Mouse (Mus musculus) limb, embryonic 11.5 days (tissue): ENCODE measurements around the gene Sipa1l3. TPM values are rescaled to one million over a fixed set of nuclear protein-coding genes. Genes with fewer than 3 reads are reported as not detected.
A peak's percentile ranks its signal among the peaks of the same experiment; 100 is the strongest.

ENCODE experiments used
- ATAC-seq: fragments of 200-750 bp; cut with Nextera tagmentation; 2 replicates; pipeline ENCODE4 v1.8.0; 2017; ENCODE audit warnings: low read depth; ENCODE audit not compliant: insufficient number of reproducible peaks, low FRiP score, low TSS enrichment
- DNase-seq: peaks from one replicate; pipeline ENCODE4 v3.0.0-alpha.2; 2015; ENCODE audit warnings: low spot score
- H3K27ac ChIP-seq: fragments of 300-500 bp; sonication (generic); replicated peaks from 2 replicates; pipeline ENCODE4 v1.5.1; 2014; ENCODE audit warnings: low read depth, mild to moderate bottlenecking, low read length
- H3K27me3 ChIP-seq: fragments of 300-500 bp; sonication (generic); 2 replicates; pipeline ENCODE4 v1.6.1; 2014; ENCODE audit warnings: mild to moderate bottlenecking, low read length, mixed read lengths; ENCODE audit not compliant: control insufficient read depth, insufficient read depth
- H3K36me3 ChIP-seq: fragments of 300-500 bp; sonication (generic); 2 replicates; pipeline ENCODE4 v1.6.1; 2014; ENCODE audit warnings: mild to moderate bottlenecking, low read length, moderate library complexity, mixed read lengths; ENCODE audit not compliant: control insufficient read depth, insufficient read depth
- H3K4me1 ChIP-seq: fragments of 300-500 bp; sonication (generic); 2 replicates; pipeline ENCODE4 v1.6.1; 2014; ENCODE audit warnings: low read length, mixed read lengths; ENCODE audit not compliant: control insufficient read depth, insufficient read depth
- H3K4me2 ChIP-seq: fragments of 300-500 bp; sonication (generic); 2 replicates; pipeline ENCODE4 v1.6.1; 2014; ENCODE audit warnings: low read depth, mild to moderate bottlenecking, moderate library complexity; ENCODE audit not compliant: severe bottlenecking
- H3K4me3 ChIP-seq: fragments of 300-500 bp; sonication (generic); 2 replicates; pipeline ENCODE4 v1.5.1; 2014; ENCODE audit warnings: low read depth, low read length
- H3K9ac ChIP-seq: fragments of 300-500 bp; sonication (generic); 2 replicates; pipeline ENCODE4 v1.6.1; 2014; ENCODE audit warnings: mild to moderate bottlenecking, low read length
- H3K9me3 ChIP-seq: fragments of 300-500 bp; sonication (generic); 2 replicates; pipeline ENCODE4 v1.6.1; 2016; ENCODE audit warnings: low read length; ENCODE audit not compliant: control insufficient read depth
- WGBS: fragments of 180-500 bp; shearing (Covaris S2); extraction: QIAGEN DNeasy Blood & Tissue Kit; methylation state at CpG from one replicate; pipeline ENCODE4 v1.1.7; 2014; 5-methylcytosine and 5-hydroxymethylcytosine counted together
- polyA plus RNA-seq: library from polyadenylated mRNA; unstranded; fragments of >200 nt; fragmentation: Nextera tagmentation; extraction: Ambion mirVana; gene quantifications from 2 replicates; pipeline ENCODE4 v1.2.1, GENCODE M21; 2014

Sipa1l3 gene
- polyA plus RNA-seq, 1 experiment from 2014 or later: 12.1 TPM

- no peak overlapping the region for H3K27ac ChIP-seq
- H3K9ac ChIP-seq: no peak overlapping the region
Measured at GRCm38 (mm10) chr7:29432947-29433553, 85.4 kb downstream of the Sipa1l3 start.

GRCm38 (mm10) chr7:29432180-29432946, 86.1 kb downstream of the Sipa1l3 start:
- Histone ChIP-seq H3K4me2 (no peak overlapping the region), H3K9me3 (no peaks in the 10 kb centered on the region), H3K4me3 (no peak overlapping the region), H3K4me1 (peaks cover 21% of the 10 kb centered on the region), H3K36me3 (no peaks in the 10 kb centered on the region), H3K27me3 (no peaks in the 10 kb centered on the region), H3K9ac (no peak overlapping the region), H3K27ac (no peak overlapping the region)
- DNase-seq: no peak
- WGBS: 26% methylated on average over 15 of the region's 15 CpGs
- ATAC-seq: peak; percentile 39; the same call in 1 of the 2 replicates

More at GRCm38 (mm10) chr7:29432947-29433553, 85.4 kb downstream of the Sipa1l3 start:
- 79% methylated on average over 11 of the region's 11 CpGs for WGBS
- H3K36me3 ChIP-seq: no peaks in the 10 kb centered on the region
- DNase-seq: no peak
- no peaks in the 10 kb centered on the region for H3K27me3 ChIP-seq
- H3K4me2 ChIP-seq: no peak overlapping the region
- H3K4me1 ChIP-seq: peaks cover 21% of the 10 kb centered on the region
- H3K9me3 ChIP-seq: no peaks in the 10 kb centered on the region
- ATAC-seq: no peak
- no peak overlapping the region for H3K4me3 ChIP-seq

DNA sequence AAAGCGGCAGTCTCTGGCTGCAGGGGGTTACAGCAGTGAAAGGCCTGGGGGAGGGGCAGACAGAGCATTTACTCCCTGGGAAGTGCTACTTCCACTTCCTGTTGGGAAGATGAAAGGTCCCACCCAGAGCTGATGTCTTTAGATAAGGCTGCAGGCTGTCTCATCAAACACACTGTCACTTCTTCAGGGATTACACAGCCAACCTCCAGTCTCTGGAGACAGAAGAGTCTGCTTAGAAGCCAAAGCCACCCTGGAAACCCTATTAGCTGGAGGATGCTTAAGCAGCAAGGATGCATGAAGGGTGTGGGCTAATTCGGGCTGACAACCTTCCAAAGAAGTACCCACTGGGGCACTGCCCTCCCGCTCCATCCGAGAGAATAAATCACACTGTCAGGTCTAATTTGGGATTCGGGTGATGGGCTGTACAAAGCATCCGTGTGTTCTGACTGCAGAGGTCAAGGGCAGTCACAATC, 87.7 kb downstream of the Sipa1l3 start:
- H3K9me3 ChIP-seq: no peaks in the 10 kb centered on the region
- H3K4me1 ChIP-seq: peaks cover 21% of the 10 kb centered on the region
- H3K27me3 ChIP-seq: no peaks in the 10 kb centered on the region
- DNase-seq (no peak), ATAC-seq (no peak)
- no peak overlapping the region for H3K27ac ChIP-seq
- no peaks in the 10 kb centered on the region for H3K36me3 ChIP-seq
- no peak overlapping the region for H3K9ac ChIP-seq
- WGBS: 5% methylated on average over 6 of the region's 6 CpGs
- H3K4me2 ChIP-seq: no peak overlapping the region
- H3K4me3 ChIP-seq: no peak overlapping the region

GRCm38 (mm10) chr7:29426056-29426455, 92.4 kb downstream of the Sipa1l3 start:
- Histone ChIP-seq H3K4me1 (peaks cover 12% of the 10 kb centered on the region; the same call in 1 of the 2 replicates), H3K4me3 (no peak overlapping the region), H3K4me2 (no peak overlapping the region), H3K36me3 (no peaks in the 10 kb centered on the region), H3K9ac (no peak overlapping the region), H3K9me3 (no peaks in the 10 kb centered on the region), H3K27me3 (no peaks in the 10 kb centered on the region), H3K27ac (no peak overlapping the region)
- ATAC-seq: no peak
- WGBS: 89% methylated on average over 8 of the region's 8 CpGs
- no peak for DNase-seq

- WGBS: 58% methylated on average over 7 of the region's 7 CpGs
- H3K9ac ChIP-seq: no peak overlapping the region
- no peak overlapping the region for H3K27ac ChIP-seq
- no peak overlapping the region for H3K4me3 ChIP-seq
- no peak overlapping the region for H3K4me2 ChIP-seq
- H3K4me1 ChIP-seq: peaks cover 7% of the 10 kb centered on the region; the same call in 1 of the 2 replicates
- ATAC-seq (no peak), DNase-seq (no peak)
- H3K9me3 ChIP-seq: no peaks in the 10 kb centered on the region
- no peaks in the 10 kb centered on the region for H3K36me3 ChIP-seq
- H3K27me3 ChIP-seq: no peaks in the 10 kb centered on the region
Measured at GRCm38 (mm10) chr7:29425413-29425827, 93.0 kb downstream of the Sipa1l3 start.

GRCm38 (mm10) chr7:29424690-29425089, 93.8 kb downstream of the Sipa1l3 start:
- DNase-seq (no peak), ATAC-seq (no peak)
- Histone ChIP-seq H3K4me1 (peaks cover 7% of the 10 kb centered on the region), H3K9me3 (no peaks in the 10 kb centered on the region), H3K27me3 (no peaks in the 10 kb centered on the region), H3K27ac (no peak overlapping the region), H3K36me3 (no peaks in the 10 kb centered on the region), H3K4me3 (no peak overlapping the region), H3K9ac (no peak overlapping the region), H3K4me2 (no peak overlapping the region)
- WGBS: 60% methylated on average over 5 of the region's 5 CpGs

DNA sequence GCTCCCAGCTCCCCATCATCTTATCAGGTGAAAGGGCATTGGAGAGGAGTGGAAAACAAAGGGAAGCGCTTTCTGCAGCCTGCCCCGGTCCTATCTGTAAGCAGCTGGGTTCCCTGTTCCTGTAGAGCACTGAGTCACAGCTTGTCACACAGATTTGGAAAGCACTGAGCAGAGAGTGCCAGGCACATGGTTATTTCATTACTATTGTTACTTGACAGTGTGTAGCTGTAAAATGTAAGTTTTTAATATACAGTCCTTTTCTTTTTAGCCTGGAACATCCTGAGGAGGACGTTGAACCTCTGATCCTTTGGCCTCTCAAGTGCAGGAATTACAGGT, 96.6 kb downstream of the Sipa1l3 start:
- WGBS: 45% methylated on average over 3 of the region's 3 CpGs
- H3K9me3 ChIP-seq: no peaks in the 10 kb centered on the region
- no peak overlapping the region for H3K4me3 ChIP-seq
- no peak for DNase-seq
- H3K27me3 ChIP-seq: no peaks in the 10 kb centered on the region
- no peaks in the 10 kb centered on the region for H3K36me3 ChIP-seq
- peaks cover 18% of the 10 kb centered on the region for H3K4me1 ChIP-seq
- no peak overlapping the region for H3K4me2 ChIP-seq
- no peak for ATAC-seq
- no peak overlapping the region for H3K27ac ChIP-seq
- no peak overlapping the region for H3K9ac ChIP-seq

DNA sequence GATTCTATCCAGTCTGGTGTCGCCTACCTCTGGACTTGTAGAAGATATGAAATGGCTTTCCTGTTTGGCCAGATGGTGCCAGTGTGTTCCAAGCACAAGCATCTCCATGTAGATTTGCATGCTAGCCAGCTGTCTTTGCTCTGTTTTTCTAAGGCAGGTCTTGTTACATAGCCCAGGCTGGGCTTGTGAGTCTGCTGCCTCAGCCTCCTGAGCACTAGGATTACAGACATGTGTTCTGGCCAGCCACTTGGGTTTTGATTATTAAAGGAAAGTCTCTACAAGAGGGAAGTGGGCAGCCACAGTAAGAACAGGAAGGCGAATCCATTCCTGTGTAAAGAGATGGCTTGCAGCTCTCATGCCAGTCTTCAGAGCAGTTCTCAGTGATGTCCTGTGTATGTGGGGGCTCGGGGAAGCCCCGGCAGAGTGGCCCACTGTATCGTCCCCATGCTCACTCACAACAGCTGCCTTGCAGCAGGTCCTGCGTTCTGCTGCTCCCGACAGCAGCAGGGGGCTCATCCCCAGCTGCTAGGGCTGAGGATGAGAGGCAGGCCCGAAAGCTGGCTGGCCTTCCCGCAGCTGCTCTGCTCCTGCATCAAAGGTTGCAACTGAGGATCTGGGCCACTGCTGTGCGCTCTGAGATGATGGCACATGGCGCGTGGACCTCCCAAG, 97.1 kb downstream of the Sipa1l3 start:
- H3K4me1 ChIP-seq: peaks cover 20% of the 10 kb centered on the region
- H3K9me3 ChIP-seq: no peaks in the 10 kb centered on the region
- no peaks in the 10 kb centered on the region for H3K36me3 ChIP-seq
- no peak for DNase-seq
- no peak overlapping the region for H3K27ac ChIP-seq
- no peak overlapping the region for H3K4me3 ChIP-seq
- H3K4me2 ChIP-seq: no peak overlapping the region
- no peak overlapping the region for H3K9ac ChIP-seq
- 40% methylated on average over 12 of the region's 12 CpGs for WGBS
- ATAC-seq: no peak
- H3K27me3 ChIP-seq: no peaks in the 10 kb centered on the region
